Mouse (Mus musculus): ENCODE data around the gene Acot1.
"Not testable (repeated sequence)": the region's sequence is repeated elsewhere in the genome, so short reads cannot be mapped to it uniquely, and the experiment has no call there.

Gene Acot1

DNA sequence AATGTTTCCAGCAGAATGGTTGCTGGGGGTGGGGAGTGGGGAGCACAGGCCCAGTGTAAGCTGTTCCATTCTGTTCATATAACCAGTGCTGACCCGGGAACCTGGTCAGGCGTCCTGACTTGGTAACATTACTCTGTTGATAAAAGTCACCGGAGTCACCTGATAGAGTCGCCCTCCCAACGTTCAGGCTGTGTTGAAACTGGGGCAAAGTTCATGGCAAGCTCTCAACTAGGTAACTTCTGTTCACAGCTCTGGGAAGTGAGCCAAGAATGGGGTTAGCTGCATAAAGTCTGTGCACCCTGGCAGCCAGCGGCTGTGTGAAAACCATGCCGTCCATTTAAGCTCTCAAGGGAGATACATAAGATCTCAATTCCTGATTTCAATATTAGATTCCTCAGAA is 11.2 kb downstream of the Acot1 start:
- DNase-seq (ENCODE audit: low read depth, low spot score): not testable (repeated sequence)

DNA sequence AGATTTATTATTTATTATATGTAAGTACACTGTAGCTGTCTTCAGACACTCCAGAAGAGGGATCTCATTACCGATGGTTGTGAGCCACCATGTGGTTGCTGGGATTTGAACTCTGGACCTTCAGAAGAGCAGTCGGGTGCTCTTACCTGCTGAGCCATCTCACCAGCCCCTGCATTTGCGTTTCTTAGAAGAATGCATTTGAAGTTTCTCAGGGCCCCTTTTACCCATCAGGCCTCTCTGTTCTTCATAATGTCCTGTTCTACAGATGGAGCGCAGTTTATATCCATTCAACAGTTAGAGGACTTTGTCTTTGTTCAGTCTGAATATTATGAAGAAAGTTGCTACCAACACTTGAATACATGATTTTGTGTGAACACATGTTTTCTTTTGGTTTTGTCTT is 13.0 kb downstream of the Acot1 start:
- not testable (repeated sequence) for DNase-seq (ENCODE audit: low read depth, low spot score)

DNA sequence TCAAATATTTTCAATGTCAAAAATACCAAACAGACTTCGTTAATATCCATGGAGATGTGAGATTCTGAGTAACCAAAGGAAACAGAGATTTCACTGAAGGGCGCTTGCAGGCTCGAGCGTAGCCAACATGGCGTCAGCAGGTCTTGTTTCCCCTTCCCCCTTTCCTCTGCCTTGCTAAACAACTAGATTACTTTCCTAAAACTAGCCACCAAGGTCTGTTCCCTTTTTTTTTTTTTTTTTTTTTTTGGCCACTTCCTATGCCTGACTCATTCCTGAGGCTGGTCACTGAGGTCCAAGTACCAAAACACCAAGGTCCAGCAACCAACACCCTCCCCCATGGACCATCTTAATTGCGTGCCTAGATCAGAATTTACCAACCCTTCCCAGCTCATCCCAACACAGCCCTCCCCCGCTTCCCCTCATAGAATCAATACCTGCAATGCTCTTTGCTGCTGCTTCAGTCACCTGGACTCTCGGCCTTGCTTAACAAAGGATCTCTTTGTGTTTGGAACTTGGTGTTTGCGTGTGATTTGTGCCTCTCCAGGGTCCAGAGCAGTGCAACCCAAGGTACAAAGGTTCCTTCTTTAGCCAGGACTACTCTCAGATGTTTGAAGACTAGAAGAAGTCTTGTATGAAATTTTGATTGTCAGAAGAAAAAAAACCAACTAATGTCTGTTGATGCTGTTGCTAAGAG is 13.9 kb downstream of the Acot1 start:
- no peak for DNase-seq (ENCODE audit: low read depth, low spot score)

DNA sequence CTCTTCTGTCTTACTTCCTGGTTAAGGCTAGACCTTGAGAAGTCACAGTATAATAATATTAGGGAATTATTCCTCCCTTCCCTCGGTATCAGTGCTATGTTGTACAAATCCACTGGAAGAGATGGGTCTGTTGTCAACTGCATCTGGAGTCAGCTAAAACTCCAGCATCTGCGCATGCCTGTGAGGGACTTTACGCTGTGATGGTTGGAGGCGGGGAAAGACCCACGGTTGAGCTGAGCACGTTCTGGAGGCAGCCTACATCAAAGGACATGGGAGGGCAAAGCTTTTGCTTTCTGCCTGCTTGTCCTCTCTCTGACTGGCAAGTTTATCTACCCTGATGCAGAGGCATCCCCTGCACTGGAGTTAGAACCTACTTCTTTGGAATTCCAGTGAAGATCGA is 16.6 kb downstream of the Acot1 start:
- DNase-seq (ENCODE audit: low read depth, low spot score): no peak

DNA sequence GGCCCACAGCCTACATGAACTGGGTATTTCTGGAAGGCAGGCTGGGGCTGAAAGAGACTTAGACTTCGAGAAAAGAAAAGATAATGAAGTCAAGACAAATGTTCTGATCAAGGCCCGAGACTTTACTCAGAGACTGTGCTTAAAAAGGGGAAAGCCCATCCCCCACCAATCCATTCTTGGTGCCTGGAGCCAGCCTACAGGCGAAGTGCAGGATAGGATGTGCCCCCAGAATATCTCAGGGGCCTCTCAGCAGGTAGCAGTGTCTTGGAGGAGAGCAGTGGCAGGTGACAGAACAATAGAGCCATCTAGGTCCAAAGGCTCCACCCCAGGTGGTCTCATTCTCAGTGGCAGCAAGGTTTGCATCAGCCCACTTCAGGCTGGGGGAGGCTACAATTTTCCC is 19.0 kb downstream of the Acot1 start:
- not testable (repeated sequence) for DNase-seq (ENCODE audit: low read depth, low spot score)

DNA sequence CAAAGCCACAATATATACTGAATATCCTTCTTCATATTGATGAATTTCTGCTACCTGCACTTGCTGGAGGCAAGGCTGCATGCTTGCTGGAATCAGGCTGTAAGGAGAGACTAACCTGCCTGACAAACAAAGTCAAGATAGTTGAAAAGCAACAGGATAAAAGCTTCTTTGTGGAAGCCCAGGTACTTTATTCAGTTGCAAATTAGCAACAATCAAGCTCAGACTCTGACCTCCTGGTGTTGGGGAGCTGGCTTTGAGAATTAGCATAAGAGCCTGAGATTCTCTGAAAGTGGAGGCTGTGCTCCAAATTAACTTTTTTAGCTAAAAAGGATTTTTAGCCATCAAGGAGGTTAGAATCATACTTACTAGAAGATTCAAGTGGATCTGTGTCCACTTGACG is 19.8 kb downstream of the Acot1 start:
- not testable (repeated sequence) for DNase-seq (ENCODE audit: low read depth, low spot score)

DNA sequence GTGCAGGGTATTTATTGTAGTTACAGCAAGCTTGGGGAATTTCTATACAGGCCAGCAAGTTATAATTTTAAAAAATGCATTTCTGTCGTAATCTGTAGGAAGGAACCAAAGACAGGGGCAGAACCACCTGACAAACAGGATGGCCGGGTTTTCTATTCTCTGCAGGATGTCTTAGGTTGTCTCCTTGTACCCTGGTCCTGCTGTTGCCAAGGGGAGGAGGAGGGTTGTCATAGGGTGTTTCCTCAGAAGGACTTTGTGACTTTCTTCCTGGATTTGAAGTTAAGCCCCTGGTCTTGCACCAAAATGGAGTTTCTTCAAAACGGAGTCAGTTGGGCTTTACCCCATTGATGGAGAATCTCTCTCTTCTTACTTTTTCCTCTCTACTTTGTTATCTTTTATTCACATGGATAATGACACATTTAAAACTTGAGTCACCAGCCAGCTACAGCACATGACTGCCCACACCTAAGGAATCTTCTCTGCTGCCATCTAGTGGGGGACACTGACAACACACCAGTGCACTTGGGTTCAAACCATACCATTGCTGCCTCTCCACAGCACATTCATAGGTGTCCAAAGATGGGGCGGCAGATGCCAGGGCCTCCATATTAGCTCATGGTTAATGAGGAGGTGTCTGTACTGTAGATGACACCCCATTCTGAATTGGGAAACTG is 21.5 kb downstream of the Acot1 start:
- DNase-seq (ENCODE audit: low read depth, low spot score): peak; percentile 71

DNA sequence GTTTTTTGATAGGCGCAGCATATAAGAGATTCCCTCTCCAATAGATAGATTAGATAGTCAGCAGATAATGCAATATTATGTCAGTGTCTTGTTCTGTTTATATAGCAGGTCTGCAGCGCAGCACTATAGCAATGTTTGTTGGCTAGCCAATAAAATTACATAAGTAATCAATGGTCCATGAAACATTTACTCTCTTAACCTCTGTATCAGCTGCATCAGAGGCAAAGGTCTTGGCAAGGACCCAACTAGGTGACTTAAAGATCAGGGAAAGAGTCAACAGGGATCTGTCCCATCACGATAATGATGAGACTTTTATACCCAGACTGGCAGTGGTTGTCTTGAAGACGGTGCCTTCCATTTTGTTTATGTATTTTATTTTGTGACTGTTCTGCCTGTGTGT is 23.6 kb downstream of the Acot1 start:
- no peak for DNase-seq (ENCODE audit: low read depth, low spot score)

DNA sequence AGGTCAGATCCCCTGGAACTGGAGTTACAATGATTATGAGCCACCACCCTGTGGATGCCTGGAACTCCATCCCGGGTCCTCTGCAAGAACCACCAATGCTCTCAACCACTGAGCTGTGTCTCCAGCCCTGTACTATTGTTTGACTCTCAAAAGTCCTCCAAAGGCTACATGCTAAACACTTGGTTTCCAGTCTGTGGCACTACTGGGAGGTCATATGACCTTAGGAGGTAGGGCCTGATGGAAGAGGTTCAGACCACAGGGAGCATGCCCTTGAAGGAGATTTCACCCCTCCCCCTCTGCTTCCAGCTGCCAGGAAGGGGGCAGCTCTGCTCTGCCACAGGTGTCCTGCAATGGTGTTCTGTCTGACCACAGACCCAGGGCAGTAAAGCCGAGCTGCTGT is 24.0 kb downstream of the Acot1 start:
- not testable (repeated sequence) for DNase-seq (ENCODE audit: low read depth, low spot score)

DNA sequence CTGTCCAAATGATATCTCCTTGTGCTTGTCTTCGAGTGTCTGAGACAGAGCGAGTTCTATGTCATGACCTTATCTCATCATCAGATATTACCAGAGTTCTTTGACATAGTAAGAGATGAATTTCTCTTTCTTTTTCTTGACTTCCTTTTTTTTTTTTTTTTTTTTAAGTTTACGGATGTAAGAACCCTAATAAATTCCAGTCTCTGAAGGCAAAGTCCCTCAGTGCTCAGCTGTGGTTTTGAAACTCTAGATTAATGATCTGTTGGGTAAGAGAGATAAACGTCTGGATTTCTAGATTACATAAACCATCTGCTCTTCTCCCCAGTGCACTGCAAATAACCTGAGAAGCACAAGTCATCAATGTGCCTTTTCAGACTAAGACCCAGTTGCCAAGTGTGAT is 24.8 kb downstream of the Acot1 start:
- no peak for DNase-seq (ENCODE audit: low read depth, low spot score)

DNA sequence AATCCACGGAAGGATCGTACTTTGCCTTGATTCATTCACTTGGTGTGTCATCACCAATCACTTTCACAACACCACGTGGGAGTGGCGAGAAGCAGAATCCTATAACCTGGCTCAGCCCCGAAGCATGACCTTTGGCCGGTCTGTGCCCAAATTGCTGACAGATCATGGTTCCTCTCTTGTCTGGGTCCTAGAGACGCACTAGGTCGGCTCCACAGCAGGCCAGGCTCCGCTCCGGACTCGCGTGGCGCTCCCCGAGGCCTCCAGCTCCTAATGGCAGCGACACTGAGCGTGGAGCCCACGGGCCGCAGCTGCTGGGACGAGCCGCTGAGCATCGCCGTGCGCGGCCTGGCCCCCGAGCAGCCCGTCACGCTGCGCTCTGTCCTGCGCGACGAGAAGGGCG is 29.0 kb downstream of the Acot1 start, which contains the start of gene Acot4:
Gene Acot4, plus strand, starts transcription at position 139 of the 400 bp plus-strand sequence.
- DNase-seq (ENCODE audit: low read depth, low spot score): not testable (repeated sequence)

DNA sequence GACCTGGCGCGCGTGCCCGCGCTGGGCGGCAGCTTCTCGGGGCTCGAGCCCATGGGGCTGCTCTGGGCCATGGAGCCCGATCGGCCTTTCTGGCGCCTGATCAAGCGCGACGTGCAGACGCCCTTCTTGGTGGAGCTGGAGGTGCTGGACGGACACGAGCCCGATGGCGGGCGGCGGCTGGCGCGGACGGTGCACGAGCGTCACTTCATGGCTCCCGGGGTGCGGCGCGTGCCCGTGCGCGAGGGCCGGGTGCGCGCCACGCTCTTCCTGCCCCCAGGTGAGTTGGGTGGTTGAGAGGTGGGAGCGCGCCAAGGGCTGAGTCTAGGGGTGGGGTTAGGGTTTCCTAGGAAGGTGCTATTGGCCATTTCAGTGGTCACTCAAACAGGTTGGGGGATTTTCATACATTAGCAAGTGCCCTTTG is 29.4 kb downstream of the Acot1 start, which contains the start of gene Gm49366:
Gene Gm49366, plus strand, starts transcription at position 245 of the 421 bp plus-strand sequence.
- DNase-seq (ENCODE audit: low read depth, low spot score): peak; percentile 31

DNA sequence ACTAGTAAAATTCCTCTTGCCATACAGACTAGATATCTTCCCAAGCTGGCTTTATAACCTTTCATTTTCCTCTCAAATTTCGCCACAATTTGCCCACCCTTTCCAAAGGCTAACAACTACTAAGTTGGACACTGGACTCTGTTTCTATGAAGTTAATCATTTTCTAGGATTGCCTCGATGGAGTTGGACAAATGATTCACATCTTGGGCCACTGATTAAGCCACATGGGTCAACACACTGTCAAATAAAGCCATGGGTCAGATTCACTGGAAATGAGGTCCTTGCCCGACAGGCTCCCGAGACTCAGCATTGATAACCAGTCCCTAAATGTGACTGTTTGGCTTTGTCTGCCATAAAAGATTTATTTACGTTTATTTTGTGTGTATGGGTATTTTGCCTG is 33.0 kb downstream of the Acot1 start:
- no peak for DNase-seq (ENCODE audit: low read depth, low spot score)

DNA sequence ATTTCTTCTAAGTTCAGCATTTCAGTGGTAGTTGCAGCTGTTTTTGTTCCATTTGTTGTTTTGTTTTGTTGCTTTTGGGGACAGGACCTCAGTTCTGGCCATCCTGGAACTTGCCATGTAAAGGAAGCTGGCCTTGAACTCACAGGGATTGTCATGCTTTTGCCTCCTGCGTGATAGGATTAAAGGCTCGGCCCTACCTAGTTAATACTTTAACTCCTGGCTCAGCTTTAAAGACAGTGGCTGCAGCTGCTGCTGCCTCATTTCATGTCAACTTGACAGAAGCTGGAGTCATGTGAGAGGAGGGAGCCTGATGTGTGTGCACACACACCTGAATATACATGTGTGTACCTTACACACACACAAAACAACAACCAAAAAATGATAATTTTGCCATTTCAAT is 34.8 kb downstream of the Acot1 start:
- no peak for DNase-seq (ENCODE audit: low read depth, low spot score)

DNA sequence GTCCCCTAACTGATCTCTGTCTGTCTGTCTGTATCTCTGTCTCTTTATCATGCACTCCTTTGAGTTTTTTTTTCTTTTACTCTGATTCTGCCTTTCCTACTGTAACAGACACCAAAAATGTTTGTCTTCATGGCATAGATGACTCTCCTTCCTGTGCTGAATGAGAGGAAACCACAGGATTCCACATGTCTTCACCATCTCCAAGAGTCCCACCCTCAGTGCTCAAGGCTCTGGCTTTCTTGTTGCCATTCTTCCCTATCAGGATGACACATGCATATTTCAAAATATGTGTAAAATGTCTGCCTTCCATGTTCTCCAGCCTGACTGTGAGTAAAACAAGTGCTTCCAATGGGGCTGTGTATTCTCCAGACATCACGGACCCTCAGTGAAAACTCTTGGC is 37.6 kb downstream of the Acot1 start:
- no peak for DNase-seq (ENCODE audit: low read depth, low spot score)

DNA sequence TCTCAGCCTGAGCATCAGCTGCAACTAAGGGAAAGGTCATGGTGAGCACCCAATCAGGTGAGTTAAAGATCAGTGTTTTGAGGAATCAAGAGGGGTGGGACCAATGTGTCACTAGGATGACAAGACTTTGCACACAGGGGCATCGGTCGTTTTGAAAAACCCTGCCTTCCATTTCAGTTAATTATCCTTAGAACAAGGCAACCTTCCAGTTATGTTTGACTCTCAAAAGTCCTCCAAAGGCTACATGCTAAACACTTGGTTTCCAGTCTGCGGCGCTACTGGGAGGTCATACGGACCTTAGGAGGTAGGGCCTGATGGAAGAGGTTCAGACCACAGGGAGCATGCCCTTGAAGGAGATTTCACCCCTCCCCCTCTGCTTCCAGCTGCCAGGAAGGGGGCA is 41.5 kb downstream of the Acot1 start:
- DNase-seq (ENCODE audit: low read depth, low spot score): not testable (repeated sequence)

DNA sequence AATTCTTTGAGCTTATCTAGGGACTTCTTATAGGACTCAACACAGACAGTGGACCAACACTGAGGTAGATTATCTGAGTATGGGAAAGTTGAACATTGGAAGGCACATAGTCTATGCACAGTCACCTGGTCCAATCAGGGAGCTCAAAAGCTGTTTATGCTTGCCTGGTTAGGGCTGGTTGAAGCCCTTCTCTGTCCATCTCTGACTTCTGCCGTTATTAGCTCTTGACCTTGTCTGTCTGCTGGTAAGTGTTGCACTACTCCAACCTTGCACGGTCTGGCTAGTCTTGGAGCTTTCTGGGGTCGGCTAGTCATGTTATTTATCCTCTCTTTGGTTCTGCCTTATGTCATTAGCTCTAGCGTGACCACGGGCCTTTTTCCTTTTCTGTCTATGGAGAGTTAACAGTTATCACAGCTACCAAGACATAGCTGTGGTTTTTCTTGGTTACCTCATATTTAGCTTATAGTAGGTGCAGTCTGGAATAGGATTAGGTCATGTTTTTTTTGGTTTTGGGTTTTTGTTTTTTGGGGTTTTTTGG is 42.7 kb downstream of the Acot1 start, which contains the start of gene Acot3:
Gene Acot3, plus strand, starts transcription at position 208 of the 538 bp plus-strand sequence.
- DNase-seq (ENCODE audit: low read depth, low spot score): no peak

DNA sequence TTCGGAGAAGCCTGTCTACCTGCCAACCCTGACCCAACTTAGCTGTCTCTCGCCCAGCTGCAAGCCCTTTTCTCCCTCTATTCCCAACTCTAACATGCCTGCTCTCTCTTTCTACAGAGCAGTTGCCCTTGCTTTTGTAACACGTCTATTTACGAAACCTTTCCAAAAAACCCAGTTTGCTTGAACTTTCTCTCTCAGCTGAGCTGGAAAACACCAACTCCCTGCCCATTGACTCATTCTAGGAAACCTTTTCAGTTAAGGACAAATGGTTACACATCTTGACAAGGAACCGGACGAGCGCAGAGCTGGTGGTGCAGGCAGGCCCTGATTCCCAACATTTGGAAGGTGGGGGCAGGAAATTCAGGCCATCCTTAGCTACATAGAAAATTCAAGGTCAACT is 43.3 kb downstream of the Acot1 start:
- no peak for DNase-seq (ENCODE audit: low read depth, low spot score)

DNA sequence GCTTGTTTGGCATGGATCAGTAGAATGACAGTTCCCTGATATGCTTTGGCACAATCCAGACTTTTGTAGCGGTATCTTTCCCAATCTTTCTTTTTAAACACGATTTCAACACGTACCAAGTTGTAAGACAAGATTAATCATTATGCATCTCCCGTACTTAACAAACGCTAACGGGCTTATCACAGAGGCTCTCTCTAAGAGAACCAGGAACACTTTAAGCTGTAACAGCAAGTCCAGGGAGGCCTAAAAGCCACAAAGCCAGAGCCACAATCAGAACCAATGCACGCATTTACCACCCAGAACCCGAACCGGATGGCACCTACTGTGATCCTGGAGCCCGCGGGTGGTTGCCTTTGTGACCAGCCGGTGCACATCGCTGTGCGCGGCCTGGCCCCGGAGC is 43.9 kb downstream of the Acot1 start:
- DNase-seq (ENCODE audit: low read depth, low spot score): no peak

DNA sequence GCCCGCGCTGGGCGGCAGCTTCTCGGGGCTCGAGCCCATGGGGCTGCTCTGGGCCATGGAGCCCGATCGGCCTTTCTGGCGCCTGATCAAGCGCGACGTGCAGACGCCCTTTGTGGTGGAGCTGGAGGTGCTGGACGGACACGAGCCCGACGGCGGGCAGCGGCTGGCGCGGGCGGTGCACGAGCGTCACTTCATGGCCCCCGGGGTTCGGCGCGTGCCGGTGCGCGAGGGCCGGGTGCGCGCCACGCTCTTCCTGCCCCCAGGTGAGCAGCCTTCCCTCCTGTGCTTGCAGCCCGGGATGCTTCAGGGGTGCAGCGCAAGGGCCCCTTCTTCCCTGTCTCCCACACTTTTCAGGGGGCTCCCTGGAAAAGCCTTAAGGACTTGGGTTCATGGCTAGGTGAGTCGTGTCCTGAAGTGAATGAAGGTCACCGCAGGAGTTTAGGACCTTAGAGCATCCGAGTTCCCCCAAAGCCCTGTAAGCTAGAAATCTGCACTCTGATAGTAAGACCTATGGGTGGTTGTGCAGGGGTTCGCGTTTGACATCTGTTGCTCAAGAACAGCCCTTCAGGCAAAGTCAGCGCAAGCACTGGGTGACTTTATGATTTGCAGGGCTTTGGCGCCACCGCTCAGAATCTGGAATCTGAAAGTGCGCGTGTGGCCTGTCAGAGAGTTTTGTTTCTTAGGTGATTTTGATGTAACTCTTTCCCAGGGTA is 44.5 kb downstream of the Acot1 start:
- peak; percentile 35 for DNase-seq (ENCODE audit: low read depth, low spot score)

DNA sequence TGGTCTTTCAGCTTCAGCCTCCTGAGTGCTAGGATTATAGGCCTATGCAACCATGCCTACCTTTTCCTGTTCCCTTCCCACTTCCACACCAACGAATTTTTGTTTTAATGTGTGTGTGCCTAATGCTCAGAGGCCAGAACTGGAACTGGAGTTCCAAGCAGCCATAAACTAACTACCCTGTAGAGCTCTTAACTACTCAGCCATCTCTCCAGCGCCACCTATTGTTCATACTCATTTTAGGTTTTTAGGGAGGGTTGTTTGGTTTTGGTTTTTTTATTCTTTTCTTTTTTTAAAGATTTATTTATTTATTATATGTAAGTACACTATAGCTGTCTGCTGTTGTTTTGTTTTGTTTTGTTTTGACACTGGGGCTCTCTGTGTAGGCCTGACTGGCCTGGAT is 51.7 kb downstream of the Acot1 start:
- DNase-seq (ENCODE audit: low read depth, low spot score): no peak

DNA sequence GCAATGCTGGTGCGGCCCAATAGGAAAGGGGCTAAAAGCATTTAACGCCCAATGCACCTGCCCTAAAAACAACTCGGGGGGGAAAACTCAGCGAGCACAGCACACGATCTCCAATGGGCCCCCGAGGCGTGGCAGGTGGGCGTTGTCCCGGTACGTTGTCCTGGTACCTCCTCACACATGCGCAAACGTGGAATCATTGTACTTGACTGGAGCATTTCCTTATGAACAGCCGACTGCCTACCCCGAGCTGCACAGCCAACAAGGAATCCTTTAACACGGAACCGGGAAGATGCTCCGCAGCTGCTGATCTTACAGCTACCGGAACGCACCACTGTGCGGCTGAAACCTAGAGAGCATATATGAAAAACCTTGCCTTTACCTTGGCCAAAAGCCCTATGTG is 53.0 kb downstream of the Acot1 start:
- DNase-seq (ENCODE audit: low read depth, low spot score): no peak
